Mouse (Mus musculus) liver, embryonic 14.5 days (tissue): ENCODE results near the gene Dusp11. TPM values are rescaled to one million over a fixed set of nuclear protein-coding genes. Genes with fewer than 3 reads are reported as not detected.
"Not testable (repeated sequence)": the region's sequence is repeated elsewhere in the genome, so short reads cannot be mapped to it uniquely, and the experiment has no call there.

Source experiments
- ATAC-seq: fragments of 200-750 bp; cut with Nextera tagmentation; 2 replicates; pipeline ENCODE4 v1.8.0; 2017; ENCODE audit warnings: moderate number of reproducible peaks, mild to moderate bottlenecking, moderate library complexity; ENCODE audit not compliant: insufficient read depth
- DNase-seq, 3 experiments: peaks; one replicate each; pipeline ENCODE4 v3.0.0-alpha.2; 2012 to 2013; ENCODE audit warnings: low read depth in 3 of 3, low spot score in 3 of 3
- H3K27ac ChIP-seq: fragments of 300-500 bp; sonication (generic); 2 replicates; pipeline ENCODE4 v1.5.1; 2014; ENCODE audit warnings: moderate library complexity, mild to moderate bottlenecking, control low read depth, inconsistent platforms
- H3K27me3 ChIP-seq: fragments of 300-500 bp; sonication (generic); 2 replicates; pipeline ENCODE4 v1.6.1; 2014; ENCODE audit warnings: mild to moderate bottlenecking, low read length, moderate library complexity; ENCODE audit not compliant: control insufficient read depth, insufficient read depth
- H3K36me3 ChIP-seq: fragments of 300-500 bp; sonication (generic); replicated peaks from 2 replicates; pipeline ENCODE4 v1.6.1; 2014; ENCODE audit warnings: low read depth; ENCODE audit not compliant: control insufficient read depth, insufficient read depth
- H3K4me1 ChIP-seq, 2 experiments: fragments of 200-500 bp in 1 of 2; fragments of 300-500 bp in 1 of 2; sonication (generic) in 1 of 2; replicated peaks; 2 replicates each; pipeline ENCODE4 v1.6.1; 2012 to 2014; ENCODE audit warnings: antibody characterized with exemption in 1 of 2, inconsistent platforms in 1 of 2, low read length in 1 of 2; ENCODE audit not compliant: control insufficient read depth in 2 of 2, insufficient read depth in 2 of 2
- H3K4me2 ChIP-seq: fragments of 300-500 bp; sonication (generic); 2 replicates; pipeline ENCODE4 v1.6.1; 2014; ENCODE audit warnings: low read depth, mild to moderate bottlenecking, control low read depth, moderate library complexity
- H3K4me3 ChIP-seq, 2 experiments: fragments of 200-500 bp in 1 of 2; fragments of 300-500 bp in 1 of 2; sonication (generic) in 1 of 2; 2 replicates each; pipeline ENCODE4 v1.5.1; 2012 to 2014; ENCODE audit warnings: low read depth in 2 of 2, low read length in 2 of 2, mild to moderate bottlenecking in 2 of 2, control low read depth in 1 of 2, inconsistent platforms in 1 of 2, moderate library complexity in 1 of 2; ENCODE audit not compliant: insufficient read depth in 1 of 2
- H3K9ac ChIP-seq: fragments of 300-500 bp; sonication (generic); replicated peaks from 2 replicates; pipeline ENCODE4 v1.6.1; 2014; ENCODE audit warnings: mild to moderate bottlenecking, control low read depth, moderate library complexity
- H3K9me3 ChIP-seq: fragments of 300-500 bp; sonication (generic); 2 replicates; pipeline ENCODE4 v1.6.1; 2016; ENCODE audit warnings: low read length, mixed read lengths; ENCODE audit not compliant: control insufficient read depth
- CTCF ChIP-seq: IDR thresholded peaks from 2 replicates; pipeline ENCODE4 v1.5.1; 2016; ENCODE audit warnings: antibody characterized with exemption, low read depth, control low read depth
- EP300 ChIP-seq: IDR thresholded peaks from 2 replicates; pipeline ENCODE4 v1.6.1; 2016; ENCODE audit warnings: antibody characterized with exemption, low read depth
- WGBS: fragments of 180-500 bp; shearing (Covaris S2); extraction: QIAGEN DNeasy Blood & Tissue Kit; methylation state at CpG from one replicate; pipeline ENCODE4 v1.1.7; 2014; ENCODE audit not compliant: insufficient replicate concordance; 5-methylcytosine and 5-hydroxymethylcytosine counted together
- polyA plus RNA-seq, 2 experiments: library from polyadenylated mRNA; depleted of rRNA in 1 of 2; stranded (reverse) in 1 of 2; unstranded in 1 of 2; fragments of >200 nt; fragmentation: Nextera tagmentation in 1 of 2; extraction: Ambion mirVana in 1 of 2; gene quantifications; 2 replicates each; pipeline versions ENCODE4 v1.2.1 to v1.2.3; 2012 to 2014

Gene Dusp11
- polyA plus RNA-seq, 2 experiments = 20.3 to 30.4 TPM

GRCm38 (mm10) chr6:85915141-85915538 lies 46.3 kb downstream of the Dusp11 start:
- TF ChIP-seq CTCF (no peak), EP300 (no peak)
- Histone ChIP-seq H3K27ac (peak overlapping the region; percentile 75), H3K27me3 (no peaks in the 10 kb centered on the region), H3K4me2 (peak overlapping the region; percentile 94), H3K4me3 (peak overlapping the region; percentile 75 to 78), H3K9me3 (no peaks in the 10 kb centered on the region), H3K4me1 (peaks cover 11 to 16% of the 10 kb centered on the region in 2 experiments), H3K9ac (peak overlapping the region; percentile 81), H3K36me3 (no peaks in the 10 kb centered on the region)
- ATAC-seq (0 out of 2 replicates have a peak, but pooled peaks have one; percentile 2), DNase-seq (no peak)
- WGBS = 3% methylated on average over 11 of the region's 11 CpGs

DNA sequence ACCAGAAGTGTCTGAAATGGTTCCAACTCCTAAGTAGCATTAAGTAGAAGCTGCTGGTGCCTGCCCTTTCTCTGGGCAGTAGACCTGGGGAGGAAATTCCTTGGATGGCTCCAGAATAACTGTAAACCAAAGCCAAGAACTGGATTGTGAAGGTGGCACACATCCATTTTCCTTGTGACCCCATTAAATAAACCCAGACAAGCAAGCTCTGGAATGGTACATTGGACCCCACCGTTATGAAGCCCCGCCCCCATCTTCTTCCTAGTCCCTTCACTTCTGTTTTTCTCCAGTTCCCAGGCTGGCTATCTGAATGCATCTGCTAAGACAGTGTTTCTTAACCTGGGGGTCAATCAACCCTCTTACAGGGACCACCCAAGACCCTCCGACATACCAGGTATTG lies 49.9 kb downstream of the Dusp11 start, which contains the start of gene Tprkb:
TSS of gene Tprkb (plus strand) at position 279 of the 400 bp plus-strand sequence.
- ATAC-seq (no peak), DNase-seq (no peak)
- TF ChIP-seq CTCF = no peak
- Histone ChIP-seq H3K4me2 (no peak within 1 kb of the TSS), H3K4me1 (peaks cover 10 to 16% of the 10 kb centered on the region in 2 experiments), H3K27ac (no peak within 1 kb of the TSS), H3K9me3 (no peaks in the 10 kb centered on the region), H3K4me3 (no peak within 1 kb of the TSS), H3K27me3 (no peaks in the 10 kb centered on the region), H3K9ac (no peak within 1 kb of the TSS), H3K36me3 (no peaks in the 10 kb centered on the region)
- 57% methylated on average over 3 of the region's 3 CpGs for WGBS

- H3K4me3 ChIP-seq = no peak overlapping the region
- H3K27ac ChIP-seq = no peak overlapping the region
- ATAC-seq (no peak), DNase-seq (no peak)
- H3K4me2 ChIP-seq = no peak overlapping the region
- peaks cover 5 to 8% of the 10 kb centered on the region in 2 experiments for H3K4me1 ChIP-seq
- H3K9me3 ChIP-seq = no peaks in the 10 kb centered on the region
- H3K9ac ChIP-seq = no peak overlapping the region
- TF ChIP-seq CTCF = no peak
- TF ChIP-seq EP300 = no peak
- H3K36me3 ChIP-seq = no peaks in the 10 kb centered on the region
- no peaks in the 10 kb centered on the region for H3K27me3 ChIP-seq
- 83% methylated on average over 1 of the region's 1 CpGs for WGBS
Measured at GRCm38 (mm10) chr6:85909704-85910103, 51.8 kb downstream of the Dusp11 start.

GRCm38 (mm10) chr6:85908341-85908740 lies 53.1 kb downstream of the Dusp11 start:
- TF ChIP-seq CTCF (no peak), EP300 (no peak)
- Histone ChIP-seq H3K36me3 (no peaks in the 10 kb centered on the region), H3K4me1 (peaks cover 0 to 4% of the 10 kb centered on the region in 2 experiments; a peak in 1 of 4 replicates), H3K9ac (no peak overlapping the region), H3K4me3 (no peak overlapping the region), H3K27me3 (no peaks in the 10 kb centered on the region), H3K4me2 (no peak overlapping the region), H3K27ac (no peak overlapping the region), H3K9me3 (no peaks in the 10 kb centered on the region)
- DNase-seq (no peak), ATAC-seq (no peak)
- WGBS = 28% methylated on average over 3 of the region's 3 CpGs

GRCm38 (mm10) chr6:85906911-85907351 lies 54.5 kb downstream of the Dusp11 start:
- H3K4me2 ChIP-seq, DNase-seq: not testable (repeated sequence)
- WGBS = 55% methylated on average over 2 of the region's 2 CpGs

More at GRCm38 (mm10) chr6:85906911-85907351, 54.5 kb downstream of the Dusp11 start:
- not testable (repeated sequence) for H3K27ac ChIP-seq, H3K9ac ChIP-seq, ATAC-seq, H3K4me1 ChIP-seq, H3K9me3 ChIP-seq, H3K36me3 ChIP-seq, H3K27me3 ChIP-seq, H3K4me3 ChIP-seq
